Mouse (Mus musculus): ENCODE results near the gene Gm6614. TPM values are rescaled to one million over a fixed set of nuclear protein-coding genes. Genes with fewer than 3 reads are reported as not detected.
"Not testable (repeated sequence)": the region's sequence is repeated elsewhere in the genome, so short reads cannot be mapped to it uniquely, and the experiment has no call there.

Gene Gm6614
- polyA plus RNA-seq (2012; rRNA removed), result not detected in 2 replicates

DNA sequence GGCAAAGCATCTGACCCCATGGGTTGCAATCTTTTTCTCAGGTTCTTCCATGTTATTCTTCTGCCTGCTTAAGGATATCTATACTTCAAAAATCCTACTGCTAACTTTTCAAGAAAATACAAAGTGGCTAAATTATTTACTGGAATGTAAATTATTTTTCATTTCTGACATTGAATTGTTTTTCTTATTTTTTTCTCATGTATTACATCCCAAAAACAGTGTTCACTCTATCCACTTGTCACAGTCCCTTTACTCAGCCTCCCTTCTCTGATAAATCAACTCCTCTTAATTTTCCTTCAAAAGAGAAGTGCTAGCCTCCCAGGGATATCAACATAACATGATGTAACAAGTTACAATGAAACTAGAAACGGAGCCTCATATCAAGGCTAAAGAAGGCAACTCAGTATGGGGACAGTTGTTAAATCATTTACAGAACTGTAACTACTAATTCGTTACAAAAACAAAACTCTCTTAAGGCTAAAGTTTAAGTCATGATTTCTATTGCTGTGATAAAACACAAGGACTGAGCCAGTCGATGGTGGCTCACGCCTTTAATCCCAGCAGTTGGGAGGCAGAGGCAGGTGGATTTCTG, at the start of gene Gm6614:
TSS of gene Gm6614 (minus strand) at position 51 of the 592 bp plus-strand sequence.
- DNase-seq, result no peak
- Histone ChIP-seq H3K27ac (ENCODE audit: insufficient read depth, low read length) (no peak within 1 kb of the TSS), H3K4me3 (replicated peaks; ENCODE audit: insufficient read depth, low read depth, low read length) (no peak within 1 kb of the TSS), H3K27me3 (ENCODE audit: control insufficient read depth, insufficient read depth, low read length) (no peaks in the 10 kb centered on the region), H3K4me1 (ENCODE audit: control insufficient read depth, insufficient read depth, low read length) (no peaks in the 10 kb centered on the region)
- TF ChIP-seq CTCF (IDR thresholded peaks at IDR 0.05; ENCODE audit: borderline replicate concordance, insufficient read depth, low read depth, low read length) (no peak), POLR2A (IDR thresholded peaks at IDR 0.05; ENCODE audit: borderline replicate concordance, insufficient read depth, low read length) (no peak)
- 89% methylated on average over 4 of the region's 4 CpGs for WGBS

DNA sequence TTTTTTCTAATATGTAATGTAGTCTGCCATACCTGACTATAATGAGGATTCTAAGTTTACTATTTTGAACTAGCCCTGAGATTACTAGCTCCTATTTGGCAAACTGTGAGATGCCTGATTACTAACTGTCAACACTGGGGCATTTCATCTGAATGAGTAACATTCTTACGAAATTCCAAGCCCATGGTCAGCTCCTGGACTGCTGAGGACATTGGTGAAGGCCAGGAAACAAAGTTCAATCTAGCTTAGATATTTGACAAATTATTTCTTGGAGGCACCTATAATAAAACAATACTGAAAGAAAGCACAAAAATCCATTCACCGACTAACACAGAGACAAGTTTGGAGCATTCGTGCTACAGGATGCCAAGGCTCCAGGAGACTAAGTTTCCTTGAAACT, 47.1 kb upstream of the Gm6614 start:
- not testable (repeated sequence) for DNase-seq; H3K4me1 ChIP-seq (ENCODE audit: control insufficient read depth, insufficient read depth, low read length); H3K27ac ChIP-seq (ENCODE audit: insufficient read depth, low read length); H3K4me3 ChIP-seq (replicated peaks; ENCODE audit: insufficient read depth, low read depth, low read length); H3K27me3 ChIP-seq (ENCODE audit: control insufficient read depth, insufficient read depth, low read length)
- WGBS, result 89% methylated on average over 3 of the region's 3 CpGs

DNA sequence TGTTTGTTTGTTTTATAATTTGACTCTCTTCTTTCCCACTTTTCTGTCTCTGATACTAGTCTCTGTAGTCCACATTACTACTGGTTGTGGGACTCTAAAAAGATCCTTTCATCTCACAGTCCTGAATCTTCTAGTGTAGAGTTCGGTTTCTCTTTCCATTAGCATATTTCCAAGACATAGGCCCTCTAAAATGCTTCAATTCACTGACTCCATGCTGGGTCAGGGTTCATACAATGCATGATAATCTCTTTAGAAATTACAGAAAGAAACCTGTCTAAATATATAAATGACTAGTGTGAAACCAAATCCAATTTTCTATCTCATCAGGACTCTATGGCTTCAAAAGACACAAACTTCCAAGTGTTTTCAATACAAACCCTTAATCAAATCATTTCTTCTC, 36.5 kb upstream of the Gm6614 start:
- H3K27ac ChIP-seq (ENCODE audit: insufficient read depth, low read length), result no peak overlapping the region
- TF ChIP-seq CTCF (IDR thresholded peaks at IDR 0.05; ENCODE audit: borderline replicate concordance, insufficient read depth, low read depth, low read length), result no peak
- no peak for TF ChIP-seq POLR2A (IDR thresholded peaks at IDR 0.05; ENCODE audit: borderline replicate concordance, insufficient read depth, low read length)
- WGBS, result 70% methylated on average over 1 of the region's 1 CpGs
- no peak overlapping the region for H3K4me3 ChIP-seq (replicated peaks; ENCODE audit: insufficient read depth, low read depth, low read length)
- H3K27me3 ChIP-seq (ENCODE audit: control insufficient read depth, insufficient read depth, low read length), result no peaks in the 10 kb centered on the region
- no peaks in the 10 kb centered on the region for H3K4me1 ChIP-seq (ENCODE audit: control insufficient read depth, insufficient read depth, low read length)
- DNase-seq, result no peak

DNA sequence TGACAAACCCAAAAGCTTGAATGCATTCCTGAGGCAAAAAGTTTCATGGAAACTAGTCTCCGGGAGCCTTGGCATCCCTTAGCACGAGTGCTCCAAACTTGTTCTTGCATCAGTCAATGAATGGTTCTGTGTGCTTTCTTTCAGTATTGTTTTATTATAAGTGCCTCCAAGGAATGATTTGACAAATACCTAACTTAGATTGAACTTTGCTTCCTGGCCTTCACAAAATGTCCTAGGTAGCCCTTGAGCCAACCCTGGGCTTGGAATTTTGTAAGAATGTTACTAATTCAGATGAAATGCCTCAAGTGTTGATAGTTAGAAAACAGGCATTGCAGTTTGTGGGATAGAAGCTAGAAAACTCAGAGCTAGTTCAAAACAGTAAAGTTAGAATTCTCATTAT, 34.5 kb upstream of the Gm6614 start:
- Histone ChIP-seq H3K4me1 (ENCODE audit: control insufficient read depth, insufficient read depth, low read length) (no peaks in the 10 kb centered on the region), H3K4me3 (replicated peaks; ENCODE audit: insufficient read depth, low read depth, low read length) (no peak overlapping the region), H3K27me3 (ENCODE audit: control insufficient read depth, insufficient read depth, low read length) (no peaks in the 10 kb centered on the region), H3K27ac (ENCODE audit: insufficient read depth, low read length) (no peak overlapping the region)
- DNase-seq, result no peak
- WGBS, result 84% methylated on average over 2 of the region's 2 CpGs
- TF ChIP-seq POLR2A (IDR thresholded peaks at IDR 0.05; ENCODE audit: borderline replicate concordance, insufficient read depth, low read length), result no peak
- no peak for TF ChIP-seq CTCF (IDR thresholded peaks at IDR 0.05; ENCODE audit: borderline replicate concordance, insufficient read depth, low read depth, low read length)

DNA sequence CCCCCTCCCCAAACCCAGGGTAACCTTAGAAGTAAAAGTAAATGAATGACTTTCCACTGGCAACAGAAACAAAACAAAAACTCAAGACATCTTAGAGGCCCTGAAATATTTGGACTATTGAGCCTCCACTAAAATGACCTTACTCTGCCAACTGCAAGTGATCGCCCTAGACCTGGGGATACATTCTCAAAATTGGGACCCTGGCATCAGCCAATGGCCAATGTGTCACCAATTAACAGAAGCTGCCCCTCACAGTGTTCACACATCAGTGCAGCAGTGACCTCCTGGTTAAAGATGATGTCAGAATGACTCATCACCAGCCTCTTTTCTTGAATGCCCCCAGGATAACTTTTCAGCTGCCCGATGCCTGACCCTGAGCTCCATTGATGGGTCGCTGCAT, 30.7 kb upstream of the Gm6614 start:
- no peak for DNase-seq
- Histone ChIP-seq H3K4me1 (ENCODE audit: control insufficient read depth, insufficient read depth, low read length) (no peaks in the 10 kb centered on the region), H3K4me3 (replicated peaks; ENCODE audit: insufficient read depth, low read depth, low read length) (no peak overlapping the region), H3K27me3 (ENCODE audit: control insufficient read depth, insufficient read depth, low read length) (no peaks in the 10 kb centered on the region), H3K27ac (ENCODE audit: insufficient read depth, low read length) (no peak overlapping the region)
- TF ChIP-seq POLR2A (IDR thresholded peaks at IDR 0.05; ENCODE audit: borderline replicate concordance, insufficient read depth, low read length) (no peak), CTCF (IDR thresholded peaks at IDR 0.05; ENCODE audit: borderline replicate concordance, insufficient read depth, low read depth, low read length) (no peak)
- WGBS, result 93% methylated on average over 3 of the region's 3 CpGs

DNA sequence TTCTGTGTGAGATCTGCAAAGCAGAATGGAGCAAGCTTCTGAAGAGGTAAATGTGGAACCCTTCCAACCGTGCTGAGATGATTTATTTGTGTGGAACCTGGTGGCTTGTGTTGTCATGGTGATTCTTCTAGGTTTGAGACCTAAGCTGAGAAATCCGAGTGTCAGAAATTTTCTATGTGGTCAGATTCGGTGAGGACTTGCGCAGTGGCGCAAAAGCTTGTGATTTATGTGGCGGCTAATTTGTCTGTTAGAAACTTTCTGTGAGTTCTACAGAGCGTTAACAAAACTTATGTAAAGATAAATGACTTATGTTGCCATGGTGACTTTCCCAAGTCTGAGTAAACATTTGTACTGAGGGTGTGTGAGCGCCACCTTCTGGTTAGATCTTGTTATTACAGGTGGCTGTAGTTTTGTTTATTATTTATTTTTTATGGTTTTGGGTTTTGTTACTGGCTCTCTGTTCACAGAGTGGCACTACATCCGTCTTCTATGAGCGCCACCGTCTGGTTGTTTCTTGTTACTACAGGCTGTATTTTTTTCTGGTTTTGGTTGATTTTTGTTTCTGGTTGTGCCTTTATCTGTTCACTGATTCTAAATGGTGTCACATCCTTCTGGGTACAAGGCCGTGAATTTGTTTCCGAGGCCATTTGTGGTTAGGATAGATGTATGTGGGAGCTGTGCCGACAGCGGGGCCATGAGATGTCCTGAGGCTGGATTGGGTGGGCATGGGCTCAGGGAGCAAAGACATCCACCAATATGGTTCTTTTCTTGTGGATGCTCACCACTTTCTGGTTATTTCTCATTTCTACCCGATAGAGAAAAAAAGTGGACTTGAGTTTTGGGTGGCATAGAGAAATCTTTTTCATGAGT, 29.3 kb upstream of the Gm6614 start:
- DNase-seq, result peak in 1 of 2 experiments; percentile 14
- Histone ChIP-seq H3K27ac (ENCODE audit: insufficient read depth, low read length) (no peak overlapping the region), H3K4me1 (ENCODE audit: control insufficient read depth, insufficient read depth, low read length) (no peaks in the 10 kb centered on the region), H3K27me3 (ENCODE audit: control insufficient read depth, insufficient read depth, low read length) (no peaks in the 10 kb centered on the region), H3K4me3 (replicated peaks; ENCODE audit: insufficient read depth, low read depth, low read length) (no peak overlapping the region)
- no peak for TF ChIP-seq POLR2A (IDR thresholded peaks at IDR 0.05; ENCODE audit: borderline replicate concordance, insufficient read depth, low read length)
- no peak for TF ChIP-seq CTCF (IDR thresholded peaks at IDR 0.05; ENCODE audit: borderline replicate concordance, insufficient read depth, low read depth, low read length)
- 47% methylated on average over 16 of the region's 16 CpGs for WGBS

DNA sequence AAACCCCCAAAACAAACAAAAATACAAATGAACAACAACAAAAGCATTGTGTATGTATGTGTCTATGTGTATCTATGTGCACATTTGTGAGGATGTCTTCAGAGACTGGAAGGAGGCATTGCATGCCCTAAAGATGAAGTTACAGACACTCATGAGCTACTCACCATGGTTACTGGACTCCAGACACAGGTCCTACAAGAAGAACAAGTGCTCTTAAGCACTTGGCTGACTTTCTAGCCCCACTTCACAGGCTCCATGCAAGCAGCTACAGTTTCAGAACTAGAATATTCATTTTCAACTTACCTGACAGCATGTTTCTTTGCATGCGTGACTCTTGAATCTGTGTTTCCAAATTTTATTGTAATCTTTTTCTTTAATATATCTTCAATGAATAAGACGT, 24.6 kb upstream of the Gm6614 start:
- no peak overlapping the region for H3K27ac ChIP-seq (ENCODE audit: insufficient read depth, low read length)
- no peaks in the 10 kb centered on the region for H3K4me1 ChIP-seq (ENCODE audit: control insufficient read depth, insufficient read depth, low read length)
- WGBS, result 78% methylated on average over 2 of the region's 2 CpGs
- H3K4me3 ChIP-seq (replicated peaks; ENCODE audit: insufficient read depth, low read depth, low read length), result no peak overlapping the region
- no peak for TF ChIP-seq CTCF (IDR thresholded peaks at IDR 0.05; ENCODE audit: borderline replicate concordance, insufficient read depth, low read depth, low read length)
- no peak for TF ChIP-seq POLR2A (IDR thresholded peaks at IDR 0.05; ENCODE audit: borderline replicate concordance, insufficient read depth, low read length)
- no peak for DNase-seq
- H3K27me3 ChIP-seq (ENCODE audit: control insufficient read depth, insufficient read depth, low read length), result no peaks in the 10 kb centered on the region

DNA sequence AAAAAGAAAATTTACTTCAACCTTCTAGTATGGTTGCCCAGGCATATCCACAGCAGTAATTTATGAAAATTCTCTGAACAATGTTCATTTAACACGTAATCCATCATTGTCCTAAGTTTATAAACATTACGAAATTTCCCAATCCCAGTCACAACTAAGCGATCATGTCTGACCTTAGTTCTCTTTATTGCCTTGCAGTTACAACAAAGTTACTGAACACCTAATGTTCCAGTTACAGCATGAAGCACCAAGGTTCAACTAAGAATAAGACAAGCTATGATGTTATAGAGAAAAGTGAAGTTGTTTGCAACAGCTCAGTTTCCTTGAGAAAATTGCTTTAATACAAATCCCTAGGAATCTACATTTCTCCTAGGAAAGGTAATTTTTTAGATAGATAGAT, 10.5 kb upstream of the Gm6614 start:
- 82% methylated on average over 3 of the region's 3 CpGs for WGBS
- DNase-seq, result no peak

More for the DNA sequence above, 10.5 kb upstream of the Gm6614 start:
- Histone ChIP-seq H3K4me1 (ENCODE audit: control insufficient read depth, insufficient read depth, low read length) (no peaks in the 10 kb centered on the region), H3K27me3 (ENCODE audit: control insufficient read depth, insufficient read depth, low read length) (no peaks in the 10 kb centered on the region), H3K4me3 (replicated peaks; ENCODE audit: insufficient read depth, low read depth, low read length) (no peak overlapping the region), H3K27ac (ENCODE audit: insufficient read depth, low read length) (no peak overlapping the region)
- TF ChIP-seq CTCF (IDR thresholded peaks at IDR 0.05; ENCODE audit: borderline replicate concordance, insufficient read depth, low read depth, low read length), result no peak
- no peak for TF ChIP-seq POLR2A (IDR thresholded peaks at IDR 0.05; ENCODE audit: borderline replicate concordance, insufficient read depth, low read length)
